In genomic region chr3:139442170-139442569, GRCm38 (mm10) we compare ENCODE assay signal across 12 mouse cellular contexts.
"Had no signal": no experiment of that assay in that cellular context is flagged by ENCODE, and none has a peak within 500 bp of the region (broad histone marks: within the 10 kb centered on the region; RNA-seq: fewer than 3 reads in every experiment).

No protein-coding gene starts in this region.

- H3K4me2 ChIP-seq: liver, embryonic 13.5 days; midbrain, embryonic 11.5 days had no signal

- H3K9ac ChIP-seq: liver, embryonic 13.5 days had no signal

- H3K27me3 ChIP-seq: liver, embryonic 13.5 days had no signal

- H3K4me3 ChIP-seq: left cerebral cortex, adult 2 months; liver, embryonic 13.5 days had no signal

- H3K4me1 ChIP-seq: liver, embryonic 13.5 days had no signal

- H3K36me3 ChIP-seq: liver, embryonic 13.5 days had no signal

- DNase-seq: kidney, postnatal 10 days; kidney, postnatal 36 days; layer of hippocampus, postnatal 36 days; liver, embryonic 13.5 days; lung, adult 2 months; lung, postnatal 14 days; lung, postnatal 4 days; midbrain, embryonic 14.5 days; thymus, adult 18-20 months; thymus, postnatal 36 days had no signal

- H3K27ac ChIP-seq: left cerebral cortex, adult 2 months; liver, embryonic 13.5 days had no signal
